ENCODE assay signal across 8 mouse cellular contexts in genomic region chr14:60486278-60486935, GRCm38 (mm10).
A peak's percentile ranks its signal among the peaks of the same experiment; 100 is the strongest.
DNase-seq lines count a peak whose midpoint lies in the region; ATAC-seq and TF ChIP-seq lines count a peak whose summit lies in the region.

No protein-coding gene starts in this region.

- H3K4me1 ChIP-seq in heart, embryonic 12.5 days (replicated peaks): peaks cover 14% of the 10 kb centered on the region; the same call in 1 of the 2 replicates
- no peaks in the 10 kb centered on the region for H3K4me1 ChIP-seq in heart, adult 2 months (ENCODE audit: control insufficient read depth, insufficient read depth, low read length)
- peaks cover 39% of the 10 kb centered on the region for H3K4me1 ChIP-seq in forebrain, embryonic 10.5 days

- 5% methylated on average over 9 of the region's 9 CpGs for WGBS in heart, embryonic 12.5 days
- WGBS in heart, adult 2 months: 11% methylated on average over 9 of the region's 9 CpGs
- WGBS in forebrain, embryonic 10.5 days: 3% methylated on average over 9 of the region's 9 CpGs

- peak overlapping the region; percentile 50 for H3K4me3 ChIP-seq in heart, embryonic 12.5 days
- H3K4me3 ChIP-seq in heart, adult 2 months: no peak overlapping the region
- peak overlapping the region; percentile 63 for H3K4me3 ChIP-seq in forebrain, embryonic 10.5 days

- DNase-seq in heart, adult 2 months: no peak
- DNase-seq in forebrain, embryonic 10.5 days (ENCODE audit: extremely low spot score, low spot score): peak; percentile 44
- peak; percentile 44 for DNase-seq in kidney, postnatal 14 days
- peak; percentile 27 for DNase-seq in neural tube, embryonic 10.5 days (ENCODE audit: extremely low spot score, low spot score)
- no peak for DNase-seq in urinary bladder, postnatal 36 days (ENCODE audit: low spot score in 2 of 2)
- no peak for DNase-seq in adrenal gland, adult 2 months
- no peak for DNase-seq in layer of hippocampus, postnatal 36 days

- peaks cover 39% of the 10 kb centered on the region for H3K27me3 ChIP-seq in heart, embryonic 12.5 days (replicated peaks)
- H3K27me3 ChIP-seq in heart, adult 2 months (ENCODE audit: control insufficient read depth, insufficient read depth, low read length): 0 out of 2 replicates have a peak, but pooled peaks cover 2% of the 10 kb centered on the region
- H3K27me3 ChIP-seq in forebrain, embryonic 10.5 days (ENCODE audit: poor library complexity, severe bottlenecking): peaks cover 25% of the 10 kb centered on the region

- no peaks in the 10 kb centered on the region for H3K36me3 ChIP-seq in heart, embryonic 12.5 days
- H3K36me3 ChIP-seq in heart, adult 2 months (ENCODE audit: control insufficient read depth, insufficient read depth, low read length): no peaks in the 10 kb centered on the region
- H3K36me3 ChIP-seq in forebrain, embryonic 10.5 days (replicated peaks): peaks cover 17% of the 10 kb centered on the region

- peak overlapping the region; percentile 94 for H3K4me2 ChIP-seq in heart, embryonic 12.5 days

- no peak overlapping the region for H3K27ac ChIP-seq in heart, embryonic 12.5 days (ENCODE audit: poor library complexity, severe bottlenecking)
- H3K27ac ChIP-seq in heart, adult 2 months: no peak overlapping the region
- H3K27ac ChIP-seq in forebrain, embryonic 10.5 days: peak overlapping the region; percentile 92

- no peak overlapping the region for H3K9ac ChIP-seq in heart, embryonic 12.5 days
- no peak overlapping the region for H3K9ac ChIP-seq in heart, adult 2 months (ENCODE audit: low read depth, low read length)

- TF ChIP-seq CTCF in heart, adult 2 months (IDR thresholded peaks at IDR 0.05): no peak

- no peaks in the 10 kb centered on the region for H3K79me2 ChIP-seq in heart, adult 2 months (replicated peaks; ENCODE audit: control insufficient read depth, insufficient read depth, low read length)

- intact Hi-C loops in heart, adult 2 months (cut with DNase I): no loop called here

- H3K9me3 ChIP-seq in heart, embryonic 12.5 days (replicated peaks): peaks cover 3% of the 10 kb centered on the region; the same call in 1 of the 2 replicates
- H3K9me3 ChIP-seq in forebrain, embryonic 10.5 days: peaks cover 6% of the 10 kb centered on the region; the same call in 1 of the 2 replicates

- TF ChIP-seq POLR2A in heart, adult 2 months (IDR thresholded peaks at IDR 0.05; ENCODE audit: insufficient read depth, low read depth, low read length): no peak

- ATAC-seq in heart, embryonic 12.5 days (ENCODE audit: insufficient number of reproducible peaks, low FRiP score): no peak

- TF ChIP-seq EP300 in heart, adult 2 months (IDR thresholded peaks at IDR 0.05; ENCODE audit: insufficient read depth, low read depth, low read length): no peak

Comparison
In these comparisons a context has a peak if more than half of its experiments do, and no peak if none do; other contexts are left out.
1. DNase-seq: peak in forebrain, embryonic 10.5 days (single experiment), kidney, postnatal 14 days (single experiment) and neural tube, embryonic 10.5 days (single experiment); none in heart, adult 2 months (0 of 2), urinary bladder, postnatal 36 days (0 of 2), adrenal gland, adult 2 months (single experiment) and layer of hippocampus, postnatal 36 days (0 of 2).